Mouse (Mus musculus) olfactory bulb, adult 2 months (tissue): ENCODE results near the gene Ccdc78.

ENCODE experiments used
- CTCF ChIP-seq: fragments of 200-500 bp; IDR thresholded peaks from 2 replicates; pipeline ENCODE4 v1.5.1; 2012; ENCODE audit warnings: low read depth, mild to moderate bottlenecking, low read length, moderate library complexity; ENCODE audit not compliant: insufficient read depth
- POLR2A ChIP-seq: fragments of 200-500 bp; IDR thresholded peaks from 2 replicates; pipeline ENCODE4 v1.6.1; 2012; ENCODE audit warnings: mild to moderate bottlenecking, low read depth, low read length, moderate library complexity; ENCODE audit not compliant: insufficient read depth

- TF ChIP-seq POLR2A = no peak
- no peak for TF ChIP-seq CTCF
Measured at GRCm38 (mm10) chr17:25810890-25811289, 24.5 kb downstream of the Ccdc78 start.
